Mouse (Mus musculus) A20 (cell line): ENCODE measurements around the gene H3f3b.
A peak's percentile ranks its signal among the peaks of the same experiment; 100 is the strongest.
"Not testable (repeated sequence)": the region's sequence is repeated elsewhere in the genome, so short reads cannot be mapped to it uniquely, and the experiment has no call there.

Experiments
- DNase-seq: peaks from one replicate; pipeline ENCODE4 v3.0.0-alpha.2; 2011; ENCODE audit warnings: low read depth, low spot score

The H3f3b gene

DNA sequence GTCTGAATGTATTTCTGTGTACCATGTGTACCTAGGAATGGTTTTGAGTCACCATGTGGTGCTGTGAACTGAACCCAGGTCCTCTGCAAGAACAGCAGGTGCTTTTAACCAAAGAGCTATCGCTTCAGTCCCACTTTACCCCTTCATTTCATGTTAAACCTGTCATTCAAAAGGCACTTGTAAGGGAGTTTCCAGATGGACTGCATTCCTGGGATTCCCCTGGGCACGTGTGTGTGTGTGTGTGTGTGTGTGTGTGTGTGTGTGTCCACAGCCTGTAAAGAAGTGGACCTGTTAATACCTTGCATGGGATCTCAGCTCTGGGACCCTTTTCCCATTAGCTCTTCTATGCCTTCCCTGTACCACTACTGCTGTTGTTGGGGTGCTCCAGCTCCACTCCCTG, 21.8 kb upstream of the H3f3b start:
- no peak for DNase-seq

GRCm38 (mm10) chr11:116045173-116045572, 17.4 kb upstream of the H3f3b start:
- no peak for DNase-seq

DNA sequence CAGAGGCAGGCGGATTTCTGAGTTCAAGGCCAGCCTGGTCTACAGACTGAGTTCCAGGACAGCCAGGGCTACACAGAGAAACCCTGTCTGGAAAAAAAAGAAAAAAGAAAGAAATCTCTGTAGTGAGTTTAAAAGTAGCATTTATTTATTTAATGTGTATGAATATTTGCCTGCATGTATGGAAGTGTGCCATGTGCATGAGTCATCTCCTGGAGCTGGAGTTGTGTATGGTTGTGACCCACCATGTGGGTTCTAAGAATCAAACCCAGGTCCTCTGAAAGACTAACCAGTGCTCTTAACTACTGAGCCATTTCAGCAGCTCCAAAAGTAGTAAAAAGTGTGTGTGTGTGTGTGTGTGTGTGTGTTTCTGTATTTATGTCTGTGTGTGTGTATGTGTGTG, 15.5 kb upstream of the H3f3b start:
- DNase-seq: no peak

- DNase-seq: no peak
Observed at GRCm38 (mm10) chr11:116042372-116043138, 14.8 kb upstream of the H3f3b start.

- no peak for DNase-seq
Observed at GRCm38 (mm10) chr11:116041833-116042232, 14.1 kb upstream of the H3f3b start.

DNA sequence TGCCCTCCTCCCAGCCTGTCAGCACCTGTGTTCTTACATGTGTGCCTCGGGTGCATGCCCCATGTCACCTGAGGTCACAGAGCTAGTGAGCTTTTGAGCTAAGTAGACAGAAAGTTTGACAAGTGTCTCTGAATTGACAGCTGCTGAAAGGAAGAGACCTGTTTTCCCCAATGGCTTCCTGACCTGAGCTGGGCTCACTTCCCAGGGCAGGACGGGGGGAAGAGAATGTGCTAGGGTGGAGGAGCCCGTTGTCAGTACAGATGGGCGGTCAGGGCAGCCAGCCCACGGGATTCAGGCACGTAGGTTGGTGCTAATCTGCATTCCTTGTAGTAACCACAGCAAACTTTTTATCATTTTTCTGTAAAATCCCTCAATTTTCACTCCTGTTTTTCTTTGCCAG, 12.8 kb upstream of the H3f3b start:
- DNase-seq: no peak

- DNase-seq: no peak
Observed at GRCm38 (mm10) chr11:116037826-116038225, 10.1 kb upstream of the H3f3b start.

GRCm38 (mm10) chr11:116036671-116037070, 8.9 kb upstream of the H3f3b start:
- DNase-seq: no peak

GRCm38 (mm10) chr11:116034584-116034983, 6.8 kb upstream of the H3f3b start:
- DNase-seq: no peak

- DNase-seq: peak; percentile 81
Observed at GRCm38 (mm10) chr11:116030898-116031845, 3.4 kb upstream of the H3f3b start.

GRCm38 (mm10) chr11:116030088-116030897, 2.5 kb upstream of the H3f3b start, which contains the start of gene Unk:
Unk (plus strand) TSS chr11:116030322.
- peak; percentile 99 for DNase-seq

DNA sequence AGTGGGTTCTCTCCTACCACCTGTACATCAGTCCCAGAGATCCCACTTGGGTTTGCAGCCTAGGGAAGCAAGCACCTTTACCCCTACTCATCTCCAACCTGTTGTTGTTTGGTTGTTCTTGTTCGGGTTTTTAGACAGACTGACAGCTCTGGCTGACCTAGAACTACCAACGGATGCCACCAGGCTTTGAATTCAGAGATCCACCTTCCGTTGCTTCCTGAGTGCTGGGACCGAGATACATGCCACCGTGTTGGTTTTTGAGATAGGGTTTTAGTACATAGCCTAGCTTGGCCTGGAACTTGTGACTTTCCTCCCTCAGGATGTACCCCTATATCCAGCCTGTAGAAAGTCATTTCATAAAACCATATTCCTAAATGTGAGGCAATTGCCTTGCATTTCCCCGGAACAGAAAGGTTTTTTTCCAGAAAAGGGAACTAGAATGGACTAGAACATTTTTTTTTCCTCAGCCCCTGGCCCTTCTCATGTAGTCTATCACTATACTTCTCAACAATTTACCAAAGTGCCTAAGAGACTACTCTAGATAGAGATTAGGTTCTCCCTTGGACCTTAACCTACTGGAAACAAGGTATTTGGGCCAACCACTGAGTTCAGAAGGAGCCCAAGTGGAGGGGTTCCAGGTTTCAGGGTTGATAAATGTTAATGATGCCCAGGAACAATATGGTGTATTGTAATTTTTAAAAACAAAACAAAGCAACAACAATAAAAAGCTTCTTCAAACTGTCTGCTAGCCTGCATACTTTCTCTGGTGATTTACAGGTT, 1.5 kb upstream of the H3f3b start:
- DNase-seq: no peak

DNA sequence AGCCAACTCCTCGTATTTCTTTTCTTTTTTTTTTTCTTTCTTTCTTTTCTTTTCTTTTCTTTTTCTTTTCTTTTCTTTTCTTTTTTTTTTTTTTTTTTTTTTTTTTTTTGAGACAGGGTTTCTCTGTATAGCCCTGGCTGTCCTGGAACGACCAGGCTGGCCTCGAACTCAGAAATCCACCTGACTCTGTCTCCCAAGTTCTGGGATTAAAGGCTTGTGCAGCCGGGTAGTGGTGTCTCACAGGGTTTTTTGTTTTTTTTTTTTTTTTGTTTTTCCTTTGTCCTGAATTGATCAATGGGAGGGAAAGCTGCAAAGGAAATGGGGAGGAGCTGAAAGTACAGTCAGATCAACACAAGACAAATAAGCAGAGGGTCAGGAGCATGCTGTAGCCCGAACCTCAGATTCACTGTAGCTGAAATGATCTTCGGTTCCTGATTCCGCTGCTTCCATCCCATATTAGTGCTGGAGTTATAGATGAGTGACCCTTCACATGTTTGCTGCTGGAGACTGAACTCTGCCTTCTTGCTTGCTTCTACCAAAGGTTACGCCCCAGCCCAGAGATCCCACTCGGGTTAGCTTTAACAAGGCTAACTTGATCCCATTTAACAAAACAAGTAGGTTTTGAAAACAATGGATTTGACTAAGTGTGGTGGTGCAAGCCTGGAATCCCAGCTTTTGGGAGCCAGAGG, 559 bp upstream of the H3f3b start:
- no peak for DNase-seq

- peak; percentile 42 for DNase-seq
Observed at GRCm38 (mm10) chr11:116025056-116025845, 2.5 kb downstream of the H3f3b start.

DNA sequence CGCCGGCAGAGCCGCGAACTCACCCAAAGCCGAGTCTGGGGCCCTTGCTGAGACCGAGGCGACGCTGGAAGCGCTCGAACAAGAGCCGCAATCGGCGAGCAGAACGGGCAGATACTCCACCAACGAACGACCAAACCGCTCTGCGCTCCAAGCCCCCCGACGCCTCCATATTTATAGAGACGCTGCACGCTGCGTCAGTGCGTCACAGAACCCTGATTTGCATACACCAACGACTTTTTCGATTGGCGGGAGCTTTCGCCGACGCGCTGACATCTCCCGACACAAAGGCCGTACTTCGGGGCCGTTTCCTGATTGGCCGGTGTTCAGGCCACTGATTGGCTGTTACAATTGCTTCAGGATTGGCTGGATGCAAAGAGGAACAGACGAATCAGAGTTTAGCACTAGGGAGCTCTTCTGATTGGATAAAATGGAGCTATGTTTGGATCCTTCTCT, 3.4 kb downstream of the H3f3b start:
- peak; percentile 99 for DNase-seq

DNA sequence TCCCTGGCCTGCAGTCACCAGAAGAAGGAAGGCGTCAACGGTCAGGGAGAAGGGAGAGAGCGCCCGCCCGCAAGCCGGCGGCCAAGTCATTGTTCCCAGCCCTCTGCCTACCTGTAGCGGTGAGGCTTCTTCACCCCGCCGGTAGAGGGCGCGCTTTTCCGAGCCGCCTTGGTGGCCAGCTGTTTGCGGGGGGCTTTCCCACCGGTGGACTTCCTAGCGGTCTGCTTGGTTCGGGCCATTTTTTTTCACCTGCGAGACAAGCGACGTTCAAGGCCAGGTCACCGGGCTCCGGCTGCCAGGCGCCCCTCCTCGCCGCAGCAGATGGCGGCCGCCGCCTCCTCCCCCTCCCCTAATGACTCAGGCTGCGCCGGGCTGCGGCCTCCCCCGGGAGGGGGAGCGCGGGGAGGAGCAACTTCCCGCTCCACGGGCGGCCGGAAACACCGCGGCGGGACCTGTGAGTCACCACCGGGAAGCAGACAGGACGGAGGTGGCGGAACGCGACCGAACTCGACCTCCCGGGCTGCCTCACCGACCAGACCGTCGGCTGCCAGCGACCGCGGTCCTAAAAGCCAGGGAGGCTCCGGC, 3.9 kb downstream of the H3f3b start:
- peak; percentile 84 for DNase-seq

DNA sequence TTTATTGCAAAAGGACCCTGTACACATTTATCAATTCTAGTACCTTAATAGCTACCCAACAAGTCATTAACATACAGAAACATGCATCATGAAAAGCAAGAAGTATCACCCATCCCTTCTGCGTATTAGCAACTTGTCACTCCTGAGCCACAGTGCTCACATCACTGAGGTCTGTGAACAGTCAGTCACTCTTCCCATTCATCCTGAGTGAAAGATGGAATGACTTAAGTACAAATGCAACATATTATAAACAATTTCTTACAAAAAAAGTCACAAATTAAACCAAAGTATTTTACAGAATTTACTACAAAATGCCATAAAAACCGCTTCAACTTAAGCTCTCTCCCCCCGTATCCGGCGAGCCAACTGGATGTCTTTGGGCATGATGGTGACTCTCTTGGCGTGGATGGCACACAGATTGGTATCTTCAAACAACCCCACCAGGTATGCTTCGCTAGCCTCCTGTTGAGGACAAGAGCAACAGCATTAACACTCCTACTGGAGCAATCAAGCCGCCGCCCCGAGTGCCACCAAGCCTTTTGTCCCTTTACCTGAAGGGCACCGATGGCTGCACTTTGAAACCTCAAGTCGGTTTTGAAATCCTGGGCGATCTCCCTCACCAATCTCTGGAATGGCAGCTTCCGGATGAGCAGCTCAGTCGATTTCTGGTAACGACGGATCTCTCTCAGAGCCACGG, 4.5 kb downstream of the H3f3b start:
- DNase-seq: not testable (repeated sequence)

GRCm38 (mm10) chr11:116022256-116022780, 5.4 kb downstream of the H3f3b start:
- DNase-seq: no peak
